Mouse (Mus musculus) T-helper 17 cell (primary cell): ENCODE data around the gene Mrpl41.
"Not testable (repeated sequence)": the region's sequence is repeated elsewhere in the genome, so short reads cannot be mapped to it uniquely, and the experiment has no call there.

ENCODE experiments used
- in situ Hi-C, 2 experiments: fragments of 300-600 bp; cut with MboI, MseI; formaldehyde crosslinking; loops; 1 replicate in 1 of 2; 2 replicates in 1 of 2; pipeline ENCODE4 v1.15.1; 2025; ENCODE audit warnings: high pct_unique_total_duplicates in 2 of 2

Gene Mrpl41

GRCm38 (mm10) chr2:24974906-24975703, at the start of gene Mrpl41:
Gene Mrpl41, minus strand, starts transcription at chr2:24975098.
- in situ Hi-C loops: no loop called here

- in situ Hi-C loops: no loop called here
Measured at GRCm38 (mm10) chr2:25022678-25023077, 47.8 kb upstream of the Mrpl41 start.

- in situ Hi-C loops: no loop called here
Measured at GRCm38 (mm10) chr2:25008250-25008649, 33.4 kb upstream of the Mrpl41 start.

- in situ Hi-C loops: no loop called here
Measured at GRCm38 (mm10) chr2:25006767-25007166, 31.9 kb upstream of the Mrpl41 start.

- in situ Hi-C loops: no loop called here
Measured at GRCm38 (mm10) chr2:25003946-25004786, 29.3 kb upstream of the Mrpl41 start.

GRCm38 (mm10) chr2:25000544-25001235, 25.8 kb upstream of the Mrpl41 start:
- in situ Hi-C loops: no loop called here

GRCm38 (mm10) chr2:24996471-24996870, 21.6 kb upstream of the Mrpl41 start:
- in situ Hi-C loops: no loop called here

- in situ Hi-C loops: no loop called here
Measured at GRCm38 (mm10) chr2:24995332-24995731, 20.4 kb upstream of the Mrpl41 start.

GRCm38 (mm10) chr2:24987762-24988161, 12.9 kb upstream of the Mrpl41 start:
- in situ Hi-C loops: no loop called here

- in situ Hi-C loops: no loop called here
Measured at GRCm38 (mm10) chr2:24976960-24977359, 2.1 kb upstream of the Mrpl41 start.

GRCm38 (mm10) chr2:24975704-24976297, 903 bp upstream of the Mrpl41 start, which contains the start of gene Pnpla7:
Gene Pnpla7, plus strand, starts transcription at chr2:24976033.
- in situ Hi-C loops: no loop called here

GRCm38 (mm10) chr2:24974452-24974851, 446 bp downstream of the Mrpl41 start:
- in situ Hi-C loops: not testable (repeated sequence)

- in situ Hi-C loops: no loop called here
Measured at GRCm38 (mm10) chr2:24970386-24970785, 4.5 kb downstream of the Mrpl41 start.

- in situ Hi-C loops: no loop called here
Measured at GRCm38 (mm10) chr2:24962304-24963000, 12.4 kb downstream of the Mrpl41 start, which contains the start of gene Dph7. Gene Dph7, plus strand, starts transcription at chr2:24962400.

- in situ Hi-C loops: no loop called here
Measured at GRCm38 (mm10) chr2:24960910-24961309, 14.0 kb downstream of the Mrpl41 start.

GRCm38 (mm10) chr2:24952537-24953055, 22.3 kb downstream of the Mrpl41 start:
- in situ Hi-C loops: no loop called here

GRCm38 (mm10) chr2:24950189-24950535, 24.7 kb downstream of the Mrpl41 start:
- in situ Hi-C loops: no loop called here

GRCm38 (mm10) chr2:24949421-24950188, 25.3 kb downstream of the Mrpl41 start, which contains the start of gene Zmynd19:
Gene Zmynd19, plus strand, starts transcription at chr2:24949792.
- in situ Hi-C loops: no loop called here

- in situ Hi-C loops: not testable (repeated sequence)
Measured at GRCm38 (mm10) chr2:24944304-24944703, 30.6 kb downstream of the Mrpl41 start.

- in situ Hi-C loops: no loop called here
Measured at GRCm38 (mm10) chr2:24942092-24942491, 32.8 kb downstream of the Mrpl41 start.
